Mouse (Mus musculus): ENCODE measurements around the gene Olfr545. TPM values are rescaled to one million over a fixed set of nuclear protein-coding genes. Genes with fewer than 3 reads are reported as not detected.
"Not testable (repeated sequence)": the region's sequence is repeated elsewhere in the genome, so short reads cannot be mapped to it uniquely, and the experiment has no call there.

The Olfr545 gene
- polyA plus RNA-seq, 1 experiment, result not detected

GRCm38 (mm10) chr7:102512814-102513435 is 13.6 kb upstream of the Olfr545 start:
- Histone ChIP-seq H3K27me3 (ENCODE audit: control insufficient read depth, insufficient read depth, low read length) (no peaks in the 10 kb centered on the region), H3K4me3 (replicated peaks; ENCODE audit: insufficient read depth, low read depth, low read length) (peak overlapping the region; percentile 38), H3K27ac (ENCODE audit: insufficient read depth, low read length) (no peak overlapping the region), H3K4me1 (ENCODE audit: control insufficient read depth, insufficient read depth, low read length) (peaks cover 4% of the 10 kb centered on the region; the same call in 1 of the 2 replicates)
- WGBS, result 1% methylated on average over 54 of the region's 54 CpGs
- peak; percentile 80 to 87 for DNase-seq
- TF ChIP-seq CTCF (IDR thresholded peaks at IDR 0.05; ENCODE audit: borderline replicate concordance, insufficient read depth, low read depth, low read length) (peak; percentile 81), POLR2A (IDR thresholded peaks at IDR 0.05; ENCODE audit: borderline replicate concordance, insufficient read depth, low read length) (no peak)

DNA sequence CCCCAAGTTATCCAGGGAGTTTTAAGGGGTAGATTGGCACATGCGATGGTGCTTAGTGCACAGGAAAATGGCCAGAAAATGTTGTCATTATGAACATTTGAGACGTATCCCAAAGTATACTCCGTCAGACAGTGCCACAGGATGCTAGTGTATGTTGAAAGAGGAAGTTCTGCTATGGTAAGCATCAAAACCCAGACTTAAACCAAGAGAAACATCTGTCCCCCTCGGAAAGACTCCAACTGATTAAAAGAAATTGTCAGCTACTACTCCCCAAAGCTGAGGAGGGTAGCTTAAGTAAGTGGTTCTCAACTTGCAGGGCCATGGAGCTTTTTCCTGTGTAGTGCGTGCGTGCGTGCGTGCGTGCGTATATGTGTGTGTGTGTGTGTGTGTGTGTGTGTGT is 12.6 kb upstream of the Olfr545 start:
- Histone ChIP-seq H3K27ac (ENCODE audit: insufficient read depth, low read length) (no peak overlapping the region), H3K27me3 (ENCODE audit: control insufficient read depth, insufficient read depth, low read length) (no peaks in the 10 kb centered on the region), H3K4me1 (ENCODE audit: control insufficient read depth, insufficient read depth, low read length) (peaks cover 3% of the 10 kb centered on the region; the same call in 1 of the 2 replicates), H3K4me3 (replicated peaks; ENCODE audit: insufficient read depth, low read depth, low read length) (no peak overlapping the region)
- DNase-seq, result no peak
- TF ChIP-seq POLR2A (IDR thresholded peaks at IDR 0.05; ENCODE audit: borderline replicate concordance, insufficient read depth, low read length), result no peak
- WGBS, result 95% methylated on average over 10 of the region's 10 CpGs

- TF ChIP-seq CTCF (IDR thresholded peaks at IDR 0.05; ENCODE audit: borderline replicate concordance, insufficient read depth, low read depth, low read length) (no peak), POLR2A (IDR thresholded peaks at IDR 0.05; ENCODE audit: borderline replicate concordance, insufficient read depth, low read length) (no peak)
- Histone ChIP-seq H3K4me1 (ENCODE audit: control insufficient read depth, insufficient read depth, low read length) (no peaks in the 10 kb centered on the region), H3K27ac (ENCODE audit: insufficient read depth, low read length) (no peak overlapping the region), H3K27me3 (ENCODE audit: control insufficient read depth, insufficient read depth, low read length) (no peaks in the 10 kb centered on the region), H3K4me3 (replicated peaks; ENCODE audit: insufficient read depth, low read depth, low read length) (no peak overlapping the region)
- 42% methylated on average over 7 of the region's 7 CpGs for WGBS
- no peak for DNase-seq
Measured at GRCm38 (mm10) chr7:102509726-102510125, 10.4 kb upstream of the Olfr545 start.

DNA sequence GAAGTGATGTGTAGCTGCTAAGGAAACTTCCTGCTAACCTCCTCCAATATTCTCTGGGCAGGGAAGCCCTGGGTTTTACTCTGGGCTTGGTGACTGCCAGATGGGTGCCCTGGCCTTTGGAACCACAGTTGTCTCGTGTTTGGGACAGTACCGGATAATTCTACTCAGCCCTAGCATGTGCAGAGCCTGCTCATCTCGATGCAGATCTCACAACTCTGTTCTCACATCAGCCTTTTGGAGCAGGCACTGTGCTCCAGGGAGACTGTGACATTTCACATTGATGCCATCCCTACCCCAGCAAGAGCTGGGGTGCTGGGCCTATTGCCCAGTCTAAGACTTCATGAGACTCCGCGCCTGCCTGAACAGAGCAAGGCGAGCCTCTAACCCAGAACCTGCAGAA is 9.3 kb upstream of the Olfr545 start:
- no peak for TF ChIP-seq POLR2A (IDR thresholded peaks at IDR 0.05; ENCODE audit: borderline replicate concordance, insufficient read depth, low read length)
- TF ChIP-seq CTCF (IDR thresholded peaks at IDR 0.05; ENCODE audit: borderline replicate concordance, insufficient read depth, low read depth, low read length), result no peak
- no peak overlapping the region for H3K4me3 ChIP-seq (replicated peaks; ENCODE audit: insufficient read depth, low read depth, low read length)
- 88% methylated on average over 6 of the region's 6 CpGs for WGBS
- H3K27me3 ChIP-seq (ENCODE audit: control insufficient read depth, insufficient read depth, low read length), result no peaks in the 10 kb centered on the region
- no peak overlapping the region for H3K27ac ChIP-seq (ENCODE audit: insufficient read depth, low read length)
- no peak for DNase-seq
- H3K4me1 ChIP-seq (ENCODE audit: control insufficient read depth, insufficient read depth, low read length), result no peaks in the 10 kb centered on the region

DNA sequence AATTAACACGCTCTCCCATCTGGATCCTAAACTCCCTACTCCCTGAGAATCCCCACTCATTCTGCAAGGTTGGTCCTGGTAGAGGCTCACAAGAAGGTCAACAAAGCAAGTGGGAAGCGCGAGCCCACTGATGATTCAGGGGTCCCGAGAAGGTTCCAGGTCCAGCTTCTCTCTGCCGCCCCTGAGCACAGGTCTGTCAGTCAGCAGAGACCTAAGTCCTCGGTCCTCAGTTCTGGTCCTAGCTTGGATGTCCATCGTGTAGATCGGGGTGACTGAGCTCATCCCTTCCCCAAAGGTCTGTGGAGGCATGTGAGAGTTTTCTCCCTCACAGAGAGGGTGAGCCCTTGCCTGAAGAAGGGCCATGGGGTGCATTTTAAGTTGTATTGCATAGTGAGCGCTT is 8.7 kb upstream of the Olfr545 start:
- Histone ChIP-seq H3K27ac (ENCODE audit: insufficient read depth, low read length) (no peak overlapping the region), H3K4me1 (ENCODE audit: control insufficient read depth, insufficient read depth, low read length) (no peaks in the 10 kb centered on the region), H3K4me3 (replicated peaks; ENCODE audit: insufficient read depth, low read depth, low read length) (no peak overlapping the region), H3K27me3 (ENCODE audit: control insufficient read depth, insufficient read depth, low read length) (no peaks in the 10 kb centered on the region)
- TF ChIP-seq POLR2A (IDR thresholded peaks at IDR 0.05; ENCODE audit: borderline replicate concordance, insufficient read depth, low read length) (no peak), CTCF (IDR thresholded peaks at IDR 0.05; ENCODE audit: borderline replicate concordance, insufficient read depth, low read depth, low read length) (no peak)
- 87% methylated on average over 9 of the region's 9 CpGs for WGBS
- DNase-seq, result no peak

DNA sequence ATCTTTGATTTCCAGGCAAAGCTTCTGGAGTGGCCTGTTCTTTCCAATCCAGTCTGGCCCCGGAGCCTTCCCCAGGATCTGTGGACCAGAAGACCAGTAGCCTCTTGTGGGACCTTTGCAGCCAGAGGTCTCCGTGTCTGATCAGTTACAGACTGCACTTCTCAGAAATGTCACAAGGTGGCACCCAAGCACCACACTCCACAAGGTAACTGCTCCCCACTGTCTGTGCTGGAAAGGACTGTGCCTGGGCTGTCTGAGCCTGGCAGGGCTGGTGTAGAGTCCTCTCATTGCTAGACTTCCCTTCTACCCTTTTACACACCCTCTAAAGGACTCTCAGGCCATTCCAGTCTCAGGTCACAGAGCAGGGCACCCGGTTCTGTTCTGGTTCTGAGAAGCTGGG is 7.5 kb upstream of the Olfr545 start:
- no peak overlapping the region for H3K27ac ChIP-seq (ENCODE audit: insufficient read depth, low read length)
- H3K27me3 ChIP-seq (ENCODE audit: control insufficient read depth, insufficient read depth, low read length), result no peaks in the 10 kb centered on the region
- peak; percentile 95 for TF ChIP-seq CTCF (IDR thresholded peaks at IDR 0.05; ENCODE audit: borderline replicate concordance, insufficient read depth, low read depth, low read length)
- no peak for TF ChIP-seq POLR2A (IDR thresholded peaks at IDR 0.05; ENCODE audit: borderline replicate concordance, insufficient read depth, low read length)
- 39% methylated on average over 3 of the region's 3 CpGs for WGBS
- peak; percentile 69 to 77 for DNase-seq
- no peak overlapping the region for H3K4me3 ChIP-seq (replicated peaks; ENCODE audit: insufficient read depth, low read depth, low read length)
- peaks cover under 1% of the 10 kb centered on the region; the same call in 1 of the 2 replicates for H3K4me1 ChIP-seq (ENCODE audit: control insufficient read depth, insufficient read depth, low read length)

- DNase-seq, result peak; percentile 50 to 76
- 31% methylated on average over 5 of the region's 5 CpGs for WGBS
- Histone ChIP-seq H3K27ac (ENCODE audit: insufficient read depth, low read length) (no peak overlapping the region), H3K27me3 (ENCODE audit: control insufficient read depth, insufficient read depth, low read length) (no peaks in the 10 kb centered on the region), H3K4me3 (replicated peaks; ENCODE audit: insufficient read depth, low read depth, low read length) (no peak overlapping the region), H3K4me1 (ENCODE audit: control insufficient read depth, insufficient read depth, low read length) (peaks cover 2% of the 10 kb centered on the region; the same call in 1 of the 2 replicates)
- TF ChIP-seq POLR2A (IDR thresholded peaks at IDR 0.05; ENCODE audit: borderline replicate concordance, insufficient read depth, low read length) (no peak), CTCF (IDR thresholded peaks at IDR 0.05; ENCODE audit: borderline replicate concordance, insufficient read depth, low read depth, low read length) (no peak)
Measured at GRCm38 (mm10) chr7:102501986-102502385, 2.6 kb upstream of the Olfr545 start.

DNA sequence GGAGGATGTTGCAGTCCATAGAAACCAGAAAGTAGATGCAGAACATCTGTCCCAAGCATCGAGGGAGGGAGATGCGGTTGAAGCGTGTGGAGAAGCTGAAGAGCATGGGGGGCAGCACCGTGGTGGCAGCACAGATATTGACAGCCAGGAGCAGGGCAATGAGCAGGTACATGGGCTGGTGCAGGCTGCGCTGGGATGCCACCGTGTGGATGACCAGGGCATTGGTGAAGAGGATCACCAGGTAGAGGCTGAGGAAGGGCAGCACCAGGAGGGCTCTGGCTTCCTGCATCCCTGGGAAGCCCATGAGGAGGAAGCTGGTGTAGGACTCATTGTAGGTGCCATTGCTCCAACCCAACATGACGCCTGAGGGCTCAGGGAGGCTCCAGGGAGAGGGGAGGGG is 5.0 kb downstream of the Olfr545 start:
- not testable (repeated sequence) for H3K27ac ChIP-seq (ENCODE audit: insufficient read depth, low read length); H3K4me1 ChIP-seq (ENCODE audit: control insufficient read depth, insufficient read depth, low read length); H3K4me3 ChIP-seq (replicated peaks; ENCODE audit: insufficient read depth, low read depth, low read length); H3K27me3 ChIP-seq (ENCODE audit: control insufficient read depth, insufficient read depth, low read length); DNase-seq
- WGBS, result 55% methylated on average over 7 of the region's 7 CpGs
